Mouse (Mus musculus): ENCODE results near the gene Olfm2. TPM values are rescaled to one million over a fixed set of nuclear protein-coding genes. Genes with fewer than 3 reads are reported as not detected.

The Olfm2 gene
- total and polyA plus RNA-seq, 3 experiments: not detected

DNA sequence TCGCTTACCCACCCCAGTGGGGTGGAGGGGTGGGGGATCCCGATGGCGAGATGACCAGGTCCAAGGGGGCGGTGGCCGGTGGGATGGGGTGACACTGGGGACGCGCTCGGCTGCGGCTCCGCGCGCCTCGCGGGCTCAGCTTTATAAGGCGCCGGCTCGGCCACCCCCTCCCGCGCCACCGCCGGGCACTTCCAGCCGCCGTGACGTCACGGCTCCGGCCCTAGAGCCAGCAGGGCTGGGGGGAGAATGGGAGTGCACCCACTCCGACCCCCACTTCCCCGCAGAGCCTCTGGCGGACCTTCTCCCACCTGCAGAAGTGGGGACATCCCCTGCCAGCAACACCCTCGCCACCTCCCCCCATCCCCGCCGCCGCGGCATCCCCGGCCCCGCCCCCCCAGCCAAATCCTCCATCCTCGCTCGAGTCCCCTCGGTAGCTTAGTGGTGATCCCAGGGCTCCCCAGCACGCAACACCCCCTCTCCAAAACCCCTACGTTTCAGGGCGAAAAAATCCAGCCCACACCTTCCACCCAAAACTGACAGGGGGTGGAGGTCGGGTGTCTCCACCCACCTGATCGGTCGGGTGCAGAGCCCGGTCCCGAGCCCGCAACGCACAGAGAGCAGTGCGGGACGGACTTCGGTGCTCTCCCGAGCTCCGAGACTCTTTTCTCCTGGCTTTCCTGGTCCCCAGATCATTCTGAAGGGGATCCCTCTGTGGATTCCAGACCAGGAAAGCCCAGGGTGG, 19.1 kb downstream of the Olfm2 start:
- Histone ChIP-seq H3K9me3 (replicated peaks) (no peaks in the 10 kb centered on the region), H3K36me3 (replicated peaks) (no peaks in the 10 kb centered on the region), H3K4me3 (ENCODE audit: low read depth, low read length) (peak overlapping the region; percentile 23; the same call in 1 of the 2 replicates), H3K27me3 (ENCODE audit: insufficient read depth, low read length) (peaks cover 41% of the 10 kb centered on the region), H3K4me1 (ENCODE audit: insufficient read depth, low read depth, low read length) (peaks cover 6% of the 10 kb centered on the region)
- no peak for ATAC-seq (ENCODE audit: extremely low read depth, insufficient number of reproducible peaks, low FRiP score, poor library complexity, severe bottlenecking)
- TF ChIP-seq GATA2 (IDR thresholded peaks at IDR 0.05; ENCODE audit: borderline replicate concordance, low read depth, low read length) (no peak), GATA1 (IDR thresholded peaks at IDR 0.05; ENCODE audit: borderline replicate concordance, low read length) (no peak), TAL1 (conservative IDR thresholded peaks at IDR 0.05; ENCODE audit: low read depth, low read length) (no peak), POLR2AphosphoS5 (IDR thresholded peaks at IDR 0.05; ENCODE audit: insufficient replicate concordance, low read depth, low read length) (no peak), CTCF (IDR thresholded peaks at IDR 0.05; ENCODE audit: low read depth, low read length) (no peak)
- DNase-seq (ENCODE audit: low spot score): no peak

DNA sequence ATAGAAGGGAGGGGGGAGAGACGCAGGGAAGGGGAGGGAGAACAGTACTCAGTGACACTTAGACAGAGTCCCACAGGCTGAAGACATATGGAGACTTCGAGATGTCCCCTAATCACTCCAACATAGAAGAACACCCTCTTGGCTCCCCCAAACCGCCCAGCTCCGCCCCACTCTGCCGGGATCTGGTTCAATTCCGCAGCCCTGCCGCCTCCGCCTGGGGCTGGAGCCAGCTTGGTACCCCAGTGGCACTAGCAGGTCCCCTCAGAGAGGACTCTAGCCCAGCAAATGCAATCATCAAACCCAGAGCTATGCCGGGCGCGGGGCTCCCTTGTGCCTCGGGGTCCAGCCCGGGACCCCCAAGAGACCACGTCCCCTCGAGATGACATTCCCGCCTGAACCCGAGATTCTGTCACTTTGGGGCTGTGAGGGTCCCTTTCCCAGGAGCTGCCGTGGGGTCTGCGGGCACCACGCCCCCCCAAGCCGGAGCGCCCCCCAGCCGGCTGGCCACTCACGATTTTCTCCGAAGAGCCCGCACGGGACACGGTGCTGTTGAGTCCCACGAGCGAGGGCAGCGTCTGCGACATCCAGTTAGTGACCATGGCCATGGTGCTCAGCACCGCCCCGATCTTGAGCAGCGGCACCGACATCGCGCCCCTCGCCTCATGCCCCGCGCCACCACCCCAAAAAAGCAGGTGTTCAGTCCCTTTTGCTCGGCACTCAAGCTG, 19.9 kb downstream of the Olfm2 start:
- no peak for DNase-seq (ENCODE audit: low spot score)
- no peak for ATAC-seq (ENCODE audit: extremely low read depth, insufficient number of reproducible peaks, low FRiP score, poor library complexity, severe bottlenecking)
- Histone ChIP-seq H3K36me3 (replicated peaks) (no peaks in the 10 kb centered on the region), H3K4me3 (ENCODE audit: low read depth, low read length) (0 out of 2 replicates have a peak overlapping the region, but pooled peaks have one; percentile 23), H3K27me3 (ENCODE audit: insufficient read depth, low read length) (peaks cover 41% of the 10 kb centered on the region), H3K9me3 (replicated peaks) (no peaks in the 10 kb centered on the region), H3K4me1 (ENCODE audit: insufficient read depth, low read depth, low read length) (peaks cover 6% of the 10 kb centered on the region)
- TF ChIP-seq TAL1 (conservative IDR thresholded peaks at IDR 0.05; ENCODE audit: low read depth, low read length) (no peak), GATA1 (IDR thresholded peaks at IDR 0.05; ENCODE audit: borderline replicate concordance, low read length) (no peak), CTCF (IDR thresholded peaks at IDR 0.05; ENCODE audit: low read depth, low read length) (no peak), POLR2AphosphoS5 (IDR thresholded peaks at IDR 0.05; ENCODE audit: insufficient replicate concordance, low read depth, low read length) (no peak), GATA2 (IDR thresholded peaks at IDR 0.05; ENCODE audit: borderline replicate concordance, low read depth, low read length) (no peak)

DNA sequence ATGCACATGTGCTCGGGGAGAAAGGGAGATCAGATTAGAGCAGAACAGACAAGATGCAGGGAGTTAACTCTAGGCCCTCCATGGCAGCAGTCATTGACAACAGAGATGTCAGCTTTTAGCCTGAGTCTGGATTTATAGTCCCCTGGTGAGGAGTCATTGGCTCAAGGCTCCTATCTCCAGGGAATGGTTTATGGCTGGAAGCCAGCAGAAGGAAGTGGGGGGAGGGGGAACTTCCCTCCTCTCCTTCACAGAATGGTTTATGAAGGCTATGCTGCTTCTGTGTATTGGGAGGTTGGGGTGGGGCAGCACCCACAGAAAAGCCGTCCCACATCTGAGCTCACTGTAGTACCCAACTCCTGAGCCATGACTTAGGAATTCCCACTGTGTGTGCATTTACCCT, 24.6 kb downstream of the Olfm2 start:
- Histone ChIP-seq H3K27me3 (ENCODE audit: insufficient read depth, low read length) (peaks cover 11% of the 10 kb centered on the region), H3K36me3 (replicated peaks) (no peaks in the 10 kb centered on the region), H3K4me1 (ENCODE audit: insufficient read depth, low read depth, low read length) (no peaks in the 10 kb centered on the region), H3K4me3 (ENCODE audit: low read depth, low read length) (no peak overlapping the region), H3K9me3 (replicated peaks) (no peaks in the 10 kb centered on the region)
- no peak for TF ChIP-seq TAL1 (conservative IDR thresholded peaks at IDR 0.05; ENCODE audit: low read depth, low read length)
- TF ChIP-seq POLR2AphosphoS5 (IDR thresholded peaks at IDR 0.05; ENCODE audit: insufficient replicate concordance, low read depth, low read length): no peak
- no peak for TF ChIP-seq GATA2 (IDR thresholded peaks at IDR 0.05; ENCODE audit: borderline replicate concordance, low read depth, low read length)
- no peak for TF ChIP-seq CTCF (IDR thresholded peaks at IDR 0.05; ENCODE audit: low read depth, low read length)
- DNase-seq (ENCODE audit: low spot score) (no peak), ATAC-seq (ENCODE audit: extremely low read depth, insufficient number of reproducible peaks, low FRiP score, poor library complexity, severe bottlenecking) (no peak)

DNA sequence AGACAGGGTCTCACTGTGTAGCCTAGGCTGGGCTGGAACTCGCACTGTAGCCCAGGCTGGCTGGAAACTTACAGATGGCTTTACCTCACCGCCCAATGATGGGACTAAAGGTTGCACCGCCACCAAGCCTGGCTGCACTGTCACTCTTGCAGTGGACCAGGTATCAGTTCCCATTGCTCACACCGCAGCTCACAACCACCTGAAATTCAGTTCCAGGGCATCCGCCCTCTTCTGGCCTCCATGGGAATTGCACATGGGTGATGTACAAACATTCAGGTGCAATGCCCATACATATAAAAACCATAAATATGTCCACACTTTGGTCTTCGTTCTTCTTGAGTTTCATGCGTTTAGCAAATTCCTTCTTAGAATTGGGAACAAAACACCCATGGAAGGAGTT, 30.8 kb downstream of the Olfm2 start:
- Histone ChIP-seq H3K4me1 (ENCODE audit: insufficient read depth, low read depth, low read length) (no peaks in the 10 kb centered on the region), H3K4me3 (ENCODE audit: low read depth, low read length) (no peak overlapping the region), H3K27me3 (ENCODE audit: insufficient read depth, low read length) (peaks cover 6% of the 10 kb centered on the region), H3K36me3 (replicated peaks) (no peaks in the 10 kb centered on the region), H3K9me3 (replicated peaks) (no peaks in the 10 kb centered on the region; the same call in 1 of the 2 replicates)
- TF ChIP-seq GATA2 (IDR thresholded peaks at IDR 0.05; ENCODE audit: borderline replicate concordance, low read depth, low read length) (no peak), CTCF (IDR thresholded peaks at IDR 0.05; ENCODE audit: low read depth, low read length) (peak; percentile 73)
- ATAC-seq (ENCODE audit: extremely low read depth, insufficient number of reproducible peaks, low FRiP score, poor library complexity, severe bottlenecking) (no peak), DNase-seq (ENCODE audit: low spot score) (no peak)

DNA sequence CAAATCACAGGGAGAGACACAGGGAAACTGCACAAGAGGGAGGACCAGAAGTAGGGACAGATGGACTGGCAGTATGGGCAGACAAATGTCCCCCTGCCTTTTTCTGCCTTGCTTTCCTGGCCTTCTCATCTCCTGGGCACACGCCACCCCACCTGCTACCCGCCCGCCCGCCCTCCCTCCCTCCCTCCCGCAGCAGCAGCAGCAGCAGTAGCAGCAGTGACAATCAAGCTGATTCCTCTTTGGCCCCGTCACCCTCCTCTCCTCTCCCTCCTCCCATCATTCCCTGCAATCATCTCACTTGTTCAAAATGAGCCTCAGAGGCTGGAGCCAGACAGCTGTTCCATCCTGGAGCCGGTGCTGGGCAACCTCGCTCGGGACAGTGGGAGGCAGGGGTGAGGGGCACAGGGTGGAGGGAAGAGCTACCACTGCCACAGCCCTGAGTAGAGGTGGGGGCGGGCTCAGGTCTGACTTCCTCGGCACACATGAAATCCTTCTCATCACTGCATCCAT, 32.6 kb downstream of the Olfm2 start:
- H3K36me3 ChIP-seq (replicated peaks): no peaks in the 10 kb centered on the region
- no peaks in the 10 kb centered on the region; the same call in 1 of the 2 replicates for H3K9me3 ChIP-seq (replicated peaks)
- ATAC-seq (ENCODE audit: extremely low read depth, insufficient number of reproducible peaks, low FRiP score, poor library complexity, severe bottlenecking) (no peak), DNase-seq (ENCODE audit: low spot score) (no peak)
- TF ChIP-seq CTCF (IDR thresholded peaks at IDR 0.05; ENCODE audit: low read depth, low read length) (no peak), GATA1 (IDR thresholded peaks at IDR 0.05; ENCODE audit: borderline replicate concordance, low read length) (no peak), GATA2 (IDR thresholded peaks at IDR 0.05; ENCODE audit: borderline replicate concordance, low read depth, low read length) (no peak), TAL1 (conservative IDR thresholded peaks at IDR 0.05; ENCODE audit: low read depth, low read length) (no peak), POLR2AphosphoS5 (IDR thresholded peaks at IDR 0.05; ENCODE audit: insufficient replicate concordance, low read depth, low read length) (no peak)
- H3K4me3 ChIP-seq (ENCODE audit: low read depth, low read length): no peak overlapping the region
- H3K27me3 ChIP-seq (ENCODE audit: insufficient read depth, low read length): peaks cover 6% of the 10 kb centered on the region
- no peaks in the 10 kb centered on the region for H3K4me1 ChIP-seq (ENCODE audit: insufficient read depth, low read depth, low read length)

DNA sequence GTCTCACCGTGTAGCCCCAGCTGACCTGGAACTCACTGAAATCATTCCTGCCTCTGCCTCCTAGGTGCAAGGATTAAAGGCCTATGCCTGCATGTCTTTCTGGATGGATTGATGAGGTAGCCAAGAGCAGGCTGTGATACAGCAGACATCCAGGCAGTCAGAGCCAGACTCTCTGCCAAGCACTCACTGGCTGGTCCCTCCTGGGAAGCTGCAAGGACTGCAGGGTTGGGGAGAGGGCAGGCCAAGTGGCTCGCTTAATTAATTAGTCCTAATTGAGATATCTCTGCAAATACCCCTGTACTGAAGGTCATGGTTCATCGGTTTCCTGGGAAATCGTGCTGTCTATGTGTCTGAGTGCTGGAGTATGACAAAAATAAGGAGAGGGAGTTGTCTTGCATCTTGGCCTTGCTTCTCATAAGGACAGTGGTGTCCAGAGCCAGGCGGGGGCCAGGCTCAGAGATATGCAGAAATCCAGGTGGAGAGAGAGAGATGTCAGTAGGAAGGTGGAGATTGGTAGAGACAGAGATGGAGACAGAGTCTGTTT, 33.1 kb downstream of the Olfm2 start:
- no peak for DNase-seq (ENCODE audit: low spot score)
- peaks cover 6% of the 10 kb centered on the region for H3K27me3 ChIP-seq (ENCODE audit: insufficient read depth, low read length)
- no peak for ATAC-seq (ENCODE audit: extremely low read depth, insufficient number of reproducible peaks, low FRiP score, poor library complexity, severe bottlenecking)

More for the DNA sequence above, 33.1 kb downstream of the Olfm2 start:
- H3K4me3 ChIP-seq (ENCODE audit: low read depth, low read length): no peak overlapping the region
- TF ChIP-seq CTCF (IDR thresholded peaks at IDR 0.05; ENCODE audit: low read depth, low read length) (no peak), GATA2 (IDR thresholded peaks at IDR 0.05; ENCODE audit: borderline replicate concordance, low read depth, low read length) (no peak), TAL1 (conservative IDR thresholded peaks at IDR 0.05; ENCODE audit: low read depth, low read length) (no peak), POLR2AphosphoS5 (IDR thresholded peaks at IDR 0.05; ENCODE audit: insufficient replicate concordance, low read depth, low read length) (no peak), GATA1 (IDR thresholded peaks at IDR 0.05; ENCODE audit: borderline replicate concordance, low read length) (no peak)
- H3K36me3 ChIP-seq (replicated peaks): no peaks in the 10 kb centered on the region
- no peaks in the 10 kb centered on the region; the same call in 1 of the 2 replicates for H3K9me3 ChIP-seq (replicated peaks)
- H3K4me1 ChIP-seq (ENCODE audit: insufficient read depth, low read depth, low read length): no peaks in the 10 kb centered on the region

Measured in G1E (cell line).